Mouse (Mus musculus) midbrain, embryonic 14.5 days (tissue): ENCODE measurements at regions not wholly inside any gene's neighbourhood (a gene's known extent, or its start where the extent isn't known, plus 50 kb on each side); places are given as distances from the start of the nearest gene placed in this dataset.

Experiments
- ATAC-seq: fragments of 200-750 bp; cut with Nextera tagmentation; 2 replicates; pipeline ENCODE4 v1.8.0; 2017; ENCODE audit warnings: moderate number of reproducible peaks, moderate library complexity; ENCODE audit not compliant: low FRiP score, low TSS enrichment
- DNase-seq: peaks from one replicate; pipeline ENCODE4 v3.0.0-alpha.2; 2015
- H3K27ac ChIP-seq: fragments of 300-500 bp; sonication (generic); replicated peaks from 2 replicates; pipeline ENCODE4 v1.5.1; 2014; ENCODE audit warnings: mild to moderate bottlenecking, low read depth, low read length, moderate library complexity
- H3K27me3 ChIP-seq: fragments of 300-500 bp; sonication (generic); 2 replicates; pipeline ENCODE4 v1.6.1; 2014; ENCODE audit warnings: low read length, control low read depth, mixed read lengths; ENCODE audit not compliant: control insufficient read depth, insufficient read depth
- H3K36me3 ChIP-seq: fragments of 300-500 bp; sonication (generic); 2 replicates; pipeline ENCODE4 v1.6.1; 2014; ENCODE audit warnings: low read length, control low read depth; ENCODE audit not compliant: control insufficient read depth, insufficient read depth
- H3K4me1 ChIP-seq: fragments of 300-500 bp; sonication (generic); 2 replicates; pipeline ENCODE4 v1.6.1; 2014; ENCODE audit warnings: mild to moderate bottlenecking, antibody characterized with exemption, low read length, control low read depth; ENCODE audit not compliant: control insufficient read depth, insufficient read depth
- H3K4me2 ChIP-seq: fragments of 300-500 bp; sonication (generic); 2 replicates; pipeline ENCODE4 v1.6.1; 2014; ENCODE audit warnings: mild to moderate bottlenecking, low read length, moderate library complexity
- H3K4me3 ChIP-seq: fragments of 300-500 bp; sonication (generic); replicated peaks from 2 replicates; pipeline ENCODE4 v1.5.1; 2014; ENCODE audit warnings: low read depth, low read length
- H3K9ac ChIP-seq: fragments of 300-500 bp; sonication (generic); replicated peaks from 2 replicates; pipeline ENCODE4 v1.6.1; 2014; ENCODE audit warnings: mild to moderate bottlenecking, low read length, moderate library complexity
- H3K9me3 ChIP-seq: fragments of 300-500 bp; sonication (generic); 2 replicates; pipeline ENCODE4 v1.6.1; 2016; ENCODE audit warnings: low read length, control low read depth, mixed read lengths; ENCODE audit not compliant: control insufficient read depth
- WGBS: fragments of 180-500 bp; shearing (Covaris S2); extraction: QIAGEN DNeasy Blood & Tissue Kit; methylation state at CpG from one replicate; pipeline ENCODE4 v1.1.7; 2014; 5-methylcytosine and 5-hydroxymethylcytosine counted together

GRCm38 (mm10) chr14:47844366-47844765 is 196.1 kb downstream of the Ktn1 start:
- no peaks in the 10 kb centered on the region for H3K27me3 ChIP-seq
- no peak overlapping the region for H3K27ac ChIP-seq
- ATAC-seq (no peak), DNase-seq (no peak)
- no peaks in the 10 kb centered on the region for H3K4me1 ChIP-seq
- no peaks in the 10 kb centered on the region for H3K36me3 ChIP-seq
- WGBS: 83% methylated on average over 1 of the region's 1 CpGs
- H3K9ac ChIP-seq: no peak overlapping the region
- no peak overlapping the region for H3K4me2 ChIP-seq
- H3K4me3 ChIP-seq: no peak overlapping the region
- H3K9me3 ChIP-seq: no peaks in the 10 kb centered on the region

DNA sequence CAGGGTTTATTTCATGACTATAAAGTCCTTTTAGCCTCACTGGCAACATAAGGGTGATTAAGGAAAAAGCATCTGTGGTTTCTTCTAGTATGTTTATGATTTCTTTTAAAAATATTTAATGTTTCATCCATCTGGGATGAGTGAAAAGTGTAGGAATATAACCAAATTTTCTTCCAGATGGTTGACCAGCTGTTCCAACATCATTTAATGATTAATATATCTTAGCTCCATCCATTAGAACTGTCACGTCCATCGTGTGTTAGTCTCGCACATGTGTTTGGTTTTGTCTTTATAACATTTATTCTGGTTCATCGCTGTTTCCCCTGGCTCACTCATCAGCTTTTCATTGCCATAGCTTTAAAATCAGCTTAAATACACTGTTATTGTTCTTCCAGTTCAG is 200.6 kb downstream of the Ktn1 start:
- H3K4me2 ChIP-seq: no peak overlapping the region
- H3K4me1 ChIP-seq: no peaks in the 10 kb centered on the region
- no peak overlapping the region for H3K27ac ChIP-seq
- no peaks in the 10 kb centered on the region for H3K36me3 ChIP-seq
- no peak overlapping the region for H3K9ac ChIP-seq
- no peaks in the 10 kb centered on the region for H3K27me3 ChIP-seq
- no peak for ATAC-seq
- 89% methylated on average over 4 of the region's 4 CpGs for WGBS
- H3K9me3 ChIP-seq: no peaks in the 10 kb centered on the region
- no peak for DNase-seq
- no peak overlapping the region for H3K4me3 ChIP-seq

GRCm38 (mm10) chr14:47856280-47856765 is 208.1 kb downstream of the Ktn1 start:
- no peak for ATAC-seq
- H3K4me2 ChIP-seq: no peak overlapping the region
- H3K4me1 ChIP-seq: no peaks in the 10 kb centered on the region
- no peak for DNase-seq
- H3K27me3 ChIP-seq: no peaks in the 10 kb centered on the region
- H3K36me3 ChIP-seq: no peaks in the 10 kb centered on the region
- no peak overlapping the region for H3K9ac ChIP-seq
- no peaks in the 10 kb centered on the region for H3K9me3 ChIP-seq
- WGBS: 58% methylated on average over 7 of the region's 7 CpGs
- no peak overlapping the region for H3K4me3 ChIP-seq
- H3K27ac ChIP-seq: no peak overlapping the region

DNA sequence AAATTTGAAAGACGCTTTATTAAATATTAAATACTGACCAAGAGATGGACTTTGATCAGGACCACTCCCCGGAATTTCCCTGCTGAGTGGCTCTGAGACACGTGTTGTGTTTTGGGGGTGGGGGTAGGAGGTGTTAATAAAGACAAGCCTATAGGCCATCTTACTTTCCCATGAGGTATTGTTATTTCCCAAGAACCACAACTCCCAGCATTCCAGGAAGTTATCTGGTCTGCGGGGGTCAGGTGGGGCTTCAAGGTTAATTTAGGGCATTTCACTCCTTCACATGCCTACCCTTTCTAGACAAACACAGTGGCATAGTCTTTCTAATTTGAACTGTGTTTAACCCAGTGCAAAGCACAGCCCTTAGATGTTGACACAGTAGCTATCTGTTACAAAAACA is 209.0 kb downstream of the Ktn1 start:
- no peak overlapping the region for H3K9ac ChIP-seq
- no peaks in the 10 kb centered on the region for H3K36me3 ChIP-seq
- no peak overlapping the region for H3K4me2 ChIP-seq
- ATAC-seq (no peak), DNase-seq (no peak)
- H3K9me3 ChIP-seq: no peaks in the 10 kb centered on the region
- H3K4me3 ChIP-seq: no peak overlapping the region
- WGBS: 70% methylated on average over 4 of the region's 4 CpGs
- no peaks in the 10 kb centered on the region for H3K27me3 ChIP-seq
- no peaks in the 10 kb centered on the region for H3K4me1 ChIP-seq
- no peak overlapping the region for H3K27ac ChIP-seq

GRCm38 (mm10) chr14:47857731-47858556 is 209.7 kb downstream of the Ktn1 start:
- H3K9me3 ChIP-seq: no peaks in the 10 kb centered on the region
- H3K36me3 ChIP-seq: no peaks in the 10 kb centered on the region
- 73% methylated on average over 16 of the region's 16 CpGs for WGBS
- ATAC-seq (no peak), DNase-seq (no peak)
- no peak overlapping the region for H3K27ac ChIP-seq
- H3K27me3 ChIP-seq: no peaks in the 10 kb centered on the region
- H3K4me1 ChIP-seq: no peaks in the 10 kb centered on the region
- H3K4me3 ChIP-seq: no peak overlapping the region
- H3K9ac ChIP-seq: no peak overlapping the region
- no peak overlapping the region for H3K4me2 ChIP-seq

- H3K9me3 ChIP-seq: no peaks in the 10 kb centered on the region
- H3K9ac ChIP-seq: no peak overlapping the region
- no peaks in the 10 kb centered on the region for H3K36me3 ChIP-seq
- WGBS: 68% methylated on average over 1 of the region's 1 CpGs
- ATAC-seq (no peak), DNase-seq (no peak)
- H3K4me3 ChIP-seq: no peak overlapping the region
- H3K27me3 ChIP-seq: no peaks in the 10 kb centered on the region
- no peak overlapping the region for H3K27ac ChIP-seq
- H3K4me2 ChIP-seq: no peak overlapping the region
- no peaks in the 10 kb centered on the region for H3K4me1 ChIP-seq
These were observed 214.3 kb downstream of the Ktn1 start for GRCm38 (mm10) chr14:47862556-47862955.

- WGBS: 54% methylated on average over 5 of the region's 5 CpGs
- no peak for ATAC-seq
- no peak overlapping the region for H3K9ac ChIP-seq
- H3K4me3 ChIP-seq: no peak overlapping the region
- no peak overlapping the region for H3K27ac ChIP-seq
- no peak overlapping the region for H3K4me2 ChIP-seq
- no peaks in the 10 kb centered on the region for H3K4me1 ChIP-seq
- peak; percentile 26 for DNase-seq
- H3K36me3 ChIP-seq: no peaks in the 10 kb centered on the region
- no peaks in the 10 kb centered on the region for H3K27me3 ChIP-seq
- no peaks in the 10 kb centered on the region for H3K9me3 ChIP-seq
These were observed 214.8 kb downstream of the Ktn1 start for GRCm38 (mm10) chr14:47863067-47863466.

- H3K4me1 ChIP-seq: no peaks in the 10 kb centered on the region
- WGBS: 84% methylated on average over 6 of the region's 6 CpGs
- H3K9ac ChIP-seq: no peak overlapping the region
- no peak overlapping the region for H3K27ac ChIP-seq
- no peak overlapping the region for H3K4me2 ChIP-seq
- no peak overlapping the region for H3K4me3 ChIP-seq
- H3K9me3 ChIP-seq: no peaks in the 10 kb centered on the region
- no peaks in the 10 kb centered on the region for H3K36me3 ChIP-seq
- peak; percentile 37 for DNase-seq
- ATAC-seq: no peak
- no peaks in the 10 kb centered on the region for H3K27me3 ChIP-seq
These were observed 215.5 kb downstream of the Ktn1 start for GRCm38 (mm10) chr14:47863701-47864100.

- no peak overlapping the region for H3K4me3 ChIP-seq
- no peaks in the 10 kb centered on the region for H3K4me1 ChIP-seq
- H3K9me3 ChIP-seq: no peaks in the 10 kb centered on the region
- H3K36me3 ChIP-seq: no peaks in the 10 kb centered on the region
- no peaks in the 10 kb centered on the region for H3K27me3 ChIP-seq
- no peak overlapping the region for H3K27ac ChIP-seq
- no peak overlapping the region for H3K9ac ChIP-seq
- 85% methylated on average over 2 of the region's 2 CpGs for WGBS
- ATAC-seq: no peak
- DNase-seq: no peak
- no peak overlapping the region for H3K4me2 ChIP-seq
These were observed 218.8 kb downstream of the Ktn1 start for GRCm38 (mm10) chr14:47867017-47867416.
